Mouse (Mus musculus) midbrain, embryonic 14.5 days (tissue): Measurements from ENCODE around the gene Hyal1. TPM values are rescaled to one million over a fixed set of nuclear protein-coding genes. Genes with fewer than 3 reads are reported as not detected.

Experiments used
- ATAC-seq: fragments of 200-750 bp; cut with Nextera tagmentation; 2 replicates; pipeline ENCODE4 v1.8.0; 2017; ENCODE audit warnings: moderate number of reproducible peaks, moderate library complexity; ENCODE audit not compliant: low FRiP score, low TSS enrichment
- DNase-seq: peaks from one replicate; pipeline ENCODE4 v3.0.0-alpha.2; 2015
- H3K27ac ChIP-seq: fragments of 300-500 bp; sonication (generic); replicated peaks from 2 replicates; pipeline ENCODE4 v1.5.1; 2014; ENCODE audit warnings: mild to moderate bottlenecking, low read depth, low read length, moderate library complexity
- H3K27me3 ChIP-seq: fragments of 300-500 bp; sonication (generic); 2 replicates; pipeline ENCODE4 v1.6.1; 2014; ENCODE audit warnings: low read length, control low read depth, mixed read lengths; ENCODE audit not compliant: control insufficient read depth, insufficient read depth
- H3K36me3 ChIP-seq: fragments of 300-500 bp; sonication (generic); 2 replicates; pipeline ENCODE4 v1.6.1; 2014; ENCODE audit warnings: low read length, control low read depth; ENCODE audit not compliant: control insufficient read depth, insufficient read depth
- H3K4me1 ChIP-seq: fragments of 300-500 bp; sonication (generic); 2 replicates; pipeline ENCODE4 v1.6.1; 2014; ENCODE audit warnings: mild to moderate bottlenecking, antibody characterized with exemption, low read length, control low read depth; ENCODE audit not compliant: control insufficient read depth, insufficient read depth
- H3K4me2 ChIP-seq: fragments of 300-500 bp; sonication (generic); 2 replicates; pipeline ENCODE4 v1.6.1; 2014; ENCODE audit warnings: mild to moderate bottlenecking, low read length, moderate library complexity
- H3K4me3 ChIP-seq: fragments of 300-500 bp; sonication (generic); replicated peaks from 2 replicates; pipeline ENCODE4 v1.5.1; 2014; ENCODE audit warnings: low read depth, low read length
- H3K9ac ChIP-seq: fragments of 300-500 bp; sonication (generic); replicated peaks from 2 replicates; pipeline ENCODE4 v1.6.1; 2014; ENCODE audit warnings: mild to moderate bottlenecking, low read length, moderate library complexity
- H3K9me3 ChIP-seq: fragments of 300-500 bp; sonication (generic); 2 replicates; pipeline ENCODE4 v1.6.1; 2016; ENCODE audit warnings: low read length, control low read depth, mixed read lengths; ENCODE audit not compliant: control insufficient read depth
- WGBS: fragments of 180-500 bp; shearing (Covaris S2); extraction: QIAGEN DNeasy Blood & Tissue Kit; methylation state at CpG from one replicate; pipeline ENCODE4 v1.1.7; 2014; 5-methylcytosine and 5-hydroxymethylcytosine counted together
- polyA plus RNA-seq: library from polyadenylated mRNA; unstranded; fragments of >200 nt; fragmentation: Nextera tagmentation; extraction: Ambion mirVana; gene quantifications from 2 replicates; pipeline ENCODE4 v1.2.1, GENCODE M21; 2014

Gene Hyal1
- polyA plus RNA-seq, 1 experiment from 2014 or later: 3.4 TPM

GRCm38 (mm10) chr9:107583174-107583573, 6.4 kb downstream of the Hyal1 start:
- no peak overlapping the region for H3K4me3 ChIP-seq
- peaks cover 19% of the 10 kb centered on the region for H3K4me1 ChIP-seq
- no peaks in the 10 kb centered on the region for H3K9me3 ChIP-seq
- no peak overlapping the region for H3K27ac ChIP-seq
- WGBS: 91% methylated on average over 14 of the region's 14 CpGs
- ATAC-seq (no peak), DNase-seq (no peak)
- no peak overlapping the region for H3K9ac ChIP-seq
- peaks cover 11% of the 10 kb centered on the region; the same call in 1 of the 2 replicates for H3K36me3 ChIP-seq
- H3K27me3 ChIP-seq: no peaks in the 10 kb centered on the region
- no peak overlapping the region for H3K4me2 ChIP-seq

DNA sequence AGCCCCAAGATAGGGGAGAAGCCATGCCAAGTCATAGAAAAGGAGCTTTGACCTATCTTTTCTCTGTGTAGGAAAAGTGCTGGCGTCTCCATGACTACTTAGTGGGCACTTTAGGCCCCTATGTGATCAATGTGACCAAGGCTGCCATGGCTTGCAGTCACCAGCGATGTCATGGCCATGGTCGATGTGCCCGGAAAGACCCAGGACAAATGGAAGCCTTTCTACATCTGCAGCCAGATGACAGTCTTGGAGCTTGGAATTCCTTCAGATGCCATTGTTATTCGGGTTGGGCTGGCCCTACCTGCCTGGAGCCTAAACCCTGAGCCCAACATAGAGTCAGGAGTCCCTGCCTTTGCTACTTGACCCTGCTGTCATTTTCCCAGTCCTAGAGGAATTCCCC, 9.8 kb downstream of the Hyal1 start:
- WGBS: 93% methylated on average over 5 of the region's 5 CpGs
- peaks cover 29% of the 10 kb centered on the region for H3K36me3 ChIP-seq
- DNase-seq (no peak), ATAC-seq (no peak)
- no peaks in the 10 kb centered on the region for H3K9me3 ChIP-seq
- no peak overlapping the region for H3K27ac ChIP-seq
- no peak overlapping the region for H3K9ac ChIP-seq
- peaks cover 11% of the 10 kb centered on the region for H3K4me1 ChIP-seq
- H3K4me3 ChIP-seq: no peak overlapping the region
- no peaks in the 10 kb centered on the region for H3K27me3 ChIP-seq
- H3K4me2 ChIP-seq: no peak overlapping the region

DNA sequence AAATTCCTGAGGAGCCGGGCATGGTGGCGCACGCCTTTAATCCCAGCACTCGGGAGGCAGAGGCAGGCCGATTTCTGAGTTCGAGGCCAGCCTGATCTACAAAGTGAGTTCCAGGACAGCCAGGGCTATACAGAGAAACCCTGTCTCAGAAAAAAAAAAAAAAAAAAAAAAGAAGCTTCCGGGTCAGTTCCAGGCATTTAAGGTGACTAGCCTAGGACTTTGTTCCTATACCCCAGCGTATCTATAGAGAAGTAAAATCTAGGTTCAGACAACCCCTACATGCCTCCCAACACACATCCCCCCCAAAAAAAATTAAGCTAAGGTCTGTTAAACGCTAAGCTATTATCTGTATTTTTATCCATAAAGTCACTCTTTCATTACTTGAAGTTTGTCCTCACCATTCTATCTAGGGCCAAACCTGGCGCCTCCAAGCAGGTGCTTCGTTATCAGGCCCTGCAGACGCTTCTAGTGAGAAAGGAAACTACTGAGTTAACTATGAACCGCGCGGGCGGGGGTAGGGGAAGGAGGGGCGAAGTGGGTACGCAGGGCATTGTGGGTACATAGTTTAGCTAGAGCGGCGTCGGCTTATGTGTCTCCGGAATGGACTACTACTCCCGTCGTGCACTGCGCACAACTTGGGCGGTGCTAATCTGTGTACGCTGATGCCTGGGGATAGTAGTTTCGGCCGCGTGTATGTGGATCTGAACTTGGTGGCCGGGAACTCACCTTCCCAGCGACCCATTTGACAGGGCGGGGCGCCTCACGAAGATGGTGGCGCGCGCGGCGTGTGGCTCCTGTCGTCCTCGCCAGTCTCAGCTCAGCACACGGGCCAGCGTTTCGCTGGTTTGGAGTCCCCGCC, 10.5 kb downstream of the Hyal1 start, which contains the start of gene Ifrd2:
TSS of gene Ifrd2 (plus strand) at position 669 of the 859 bp plus-strand sequence.
- Histone ChIP-seq H3K4me2 (peak within 1 kb of the TSS; percentile 89), H3K4me1 (peaks cover 9% of the 10 kb centered on the region), H3K4me3 (peak within 1 kb of the TSS; percentile 65), H3K27me3 (no peaks in the 10 kb centered on the region), H3K9me3 (no peaks in the 10 kb centered on the region), H3K9ac (peak within 1 kb of the TSS; percentile 54), H3K27ac (no peak within 1 kb of the TSS), H3K36me3 (peaks cover 36% of the 10 kb centered on the region)
- 14% methylated on average over 46 of the region's 46 CpGs for WGBS
- ATAC-seq (peak; percentile 97), DNase-seq (peak; percentile 99)

GRCm38 (mm10) chr9:107587833-107588639, 11.3 kb downstream of the Hyal1 start:
- no peak overlapping the region for H3K27ac ChIP-seq

DNA sequence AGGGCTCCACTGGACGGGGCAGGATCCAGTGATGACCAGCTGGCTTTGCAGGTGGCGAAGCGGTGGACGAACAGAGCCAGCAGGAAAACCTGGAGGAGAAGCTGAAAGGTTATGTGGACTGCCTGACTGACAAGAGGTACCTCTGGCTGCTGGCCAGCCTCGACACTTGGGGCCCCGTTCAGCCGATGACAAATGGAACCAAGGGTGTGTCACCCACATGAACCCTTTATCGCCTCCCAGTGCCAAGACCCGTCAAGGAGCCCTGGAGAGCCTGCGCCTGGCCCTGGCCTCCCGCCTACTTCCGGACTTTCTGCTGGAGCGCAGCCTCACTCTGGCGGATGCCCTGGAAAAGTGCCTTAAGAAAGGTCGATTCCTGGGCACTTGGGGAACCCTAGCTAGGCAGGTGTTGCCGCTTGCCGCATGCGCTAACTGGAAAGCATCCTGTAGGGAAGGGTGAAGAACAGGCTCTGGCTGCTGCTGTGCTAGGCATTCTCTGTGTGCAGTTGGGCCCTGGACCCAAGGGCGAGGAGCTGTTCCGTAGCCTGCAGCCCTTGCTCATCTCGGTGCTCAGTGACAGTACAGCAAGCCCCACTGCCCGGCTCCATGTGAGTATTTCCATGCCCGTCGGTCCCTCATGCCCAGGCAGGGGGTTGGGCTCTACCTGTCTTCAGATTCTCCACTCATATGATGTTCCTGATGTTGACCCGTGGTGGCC, 13.5 kb downstream of the Hyal1 start:
- WGBS: 91% methylated on average over 25 of the region's 25 CpGs
- ATAC-seq: no peak
- H3K27me3 ChIP-seq: no peaks in the 10 kb centered on the region

More at GRCm38 (mm10) chr9:107587833-107588639, 11.3 kb downstream of the Hyal1 start:
- peak overlapping the region; percentile 54 for H3K9ac ChIP-seq
- H3K36me3 ChIP-seq: peaks cover 41% of the 10 kb centered on the region
- peak; percentile 56 for DNase-seq
- peak overlapping the region; percentile 65 for H3K4me3 ChIP-seq
- H3K4me2 ChIP-seq: peak overlapping the region; percentile 89
- peak; percentile 19; the same call in 1 of the 2 replicates for ATAC-seq
- no peaks in the 10 kb centered on the region for H3K27me3 ChIP-seq
- H3K9me3 ChIP-seq: no peaks in the 10 kb centered on the region
- 6% methylated on average over 33 of the region's 33 CpGs for WGBS
- peaks cover 9% of the 10 kb centered on the region for H3K4me1 ChIP-seq

DNA sequence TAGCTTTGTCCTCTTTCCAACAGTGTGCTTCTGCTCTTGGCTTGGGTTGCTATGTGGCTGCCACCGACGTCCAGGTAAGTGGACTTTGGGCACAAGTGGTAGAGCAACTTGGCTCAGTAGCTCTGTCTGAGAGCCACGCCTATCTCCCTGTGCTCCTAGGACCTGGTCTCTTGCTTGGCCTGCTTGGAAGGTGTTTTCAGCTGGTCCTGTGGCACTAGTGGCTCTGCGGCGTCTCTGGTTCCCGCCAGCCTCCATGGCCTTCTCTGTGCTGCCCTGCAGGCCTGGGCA, 14.0 kb downstream of the Hyal1 start:
- ATAC-seq (no peak), DNase-seq (no peak)
- WGBS: 95% methylated on average over 6 of the region's 6 CpGs
- H3K27ac ChIP-seq: no peak overlapping the region
- H3K4me3 ChIP-seq: no peak overlapping the region
- H3K9me3 ChIP-seq: no peaks in the 10 kb centered on the region
- peaks cover 9% of the 10 kb centered on the region for H3K4me1 ChIP-seq
- H3K4me2 ChIP-seq: no peak overlapping the region
- H3K27me3 ChIP-seq: no peaks in the 10 kb centered on the region
- peaks cover 42% of the 10 kb centered on the region for H3K36me3 ChIP-seq
- no peak overlapping the region for H3K9ac ChIP-seq

More for the DNA sequence above, 13.5 kb downstream of the Hyal1 start:
- DNase-seq: no peak
- H3K9me3 ChIP-seq: no peaks in the 10 kb centered on the region
- no peak overlapping the region for H3K4me3 ChIP-seq
- H3K9ac ChIP-seq: no peak overlapping the region
- H3K27ac ChIP-seq: no peak overlapping the region
- H3K36me3 ChIP-seq: peaks cover 42% of the 10 kb centered on the region
- peaks cover 9% of the 10 kb centered on the region for H3K4me1 ChIP-seq
- H3K4me2 ChIP-seq: no peak overlapping the region

GRCm38 (mm10) chr9:107593101-107593976, 16.6 kb downstream of the Hyal1 start:
- H3K9me3 ChIP-seq: no peaks in the 10 kb centered on the region
- no peak overlapping the region for H3K4me2 ChIP-seq
- DNase-seq (no peak), ATAC-seq (no peak)
- H3K9ac ChIP-seq: no peak overlapping the region
- H3K36me3 ChIP-seq: peaks cover 42% of the 10 kb centered on the region
- 83% methylated on average over 11 of the region's 11 CpGs for WGBS
- no peaks in the 10 kb centered on the region for H3K27me3 ChIP-seq
- no peak overlapping the region for H3K4me3 ChIP-seq
- no peak overlapping the region for H3K27ac ChIP-seq
- H3K4me1 ChIP-seq: peaks cover 4% of the 10 kb centered on the region
